8 mouse cellular contexts compared by ENCODE assay signal in genomic region chr7:27384731-27385130, GRCm38 (mm10). TPM values are rescaled to one million over a fixed set of nuclear protein-coding genes. Genes with fewer than 3 reads are reported as not detected.
A peak's percentile ranks its signal among the peaks of the same experiment; 100 is the strongest.
DNase-seq lines count a peak whose midpoint lies in the region; ATAC-seq lines count a peak whose summit lies in the region.

No protein-coding gene starts in this region.

- H3K9ac ChIP-seq in neural tube, embryonic 12.5 days, result no peak overlapping the region

- 0 out of 2 replicates have a peak, but pooled peaks have one; percentile 53 for ATAC-seq in neural tube, embryonic 12.5 days (ENCODE audit: low FRiP score, low read depth)

- no peak overlapping the region for H3K4me3 ChIP-seq in neural tube, embryonic 12.5 days

- H3K4me2 ChIP-seq in neural tube, embryonic 12.5 days (replicated peaks), result no peak overlapping the region

- no peaks in the 10 kb centered on the region for H3K36me3 ChIP-seq in neural tube, embryonic 12.5 days

- no peak overlapping the region for H3K27ac ChIP-seq in neural tube, embryonic 12.5 days

- no peaks in the 10 kb centered on the region for H3K4me1 ChIP-seq in neural tube, embryonic 12.5 days

- no peaks in the 10 kb centered on the region; the same call in 1 of the 2 replicates for H3K27me3 ChIP-seq in neural tube, embryonic 12.5 days (replicated peaks)

- no peaks in the 10 kb centered on the region for H3K9me3 ChIP-seq in neural tube, embryonic 12.5 days

- WGBS in neural tube, embryonic 12.5 days, result 29% methylated on average over 4 of the region's 4 CpGs

- peak; percentile 66 to 75 for DNase-seq in adrenal gland, adult 18-20 months (ENCODE audit: low spot score in 2 of 2)
- DNase-seq in adrenal gland, postnatal 4 days (ENCODE audit: low spot score in 2 of 2), result no peak
- no peak for DNase-seq in neural tube, embryonic 10.5 days (ENCODE audit: extremely low spot score, low spot score)
- DNase-seq in embryo, embryonic 11 days, result peak; percentile 81
- peak; percentile 87 for DNase-seq in kidney, postnatal 10 days
- DNase-seq in lung, postnatal 36 days, result peak; percentile 74
- DNase-seq in testis, postnatal 10 days (ENCODE audit: low spot score), result peak; percentile 89

RNA-seq across cellular contexts. Expression of gene Gm20479, which starts 27.5 kb away (rescaled TPM):
- 1 to 10 TPM in 1 of 2 experiments, not detected in 1; 1.7 TPM for total RNA-seq in adrenal gland, adult 18-20 months (2021)
- 1 to 10 TPM in 1 of 2 experiments, not detected in 1; 2.5 TPM for total RNA-seq in adrenal gland, postnatal 4 days (2021)
- polyA plus RNA-seq in neural tube, embryonic 12.5 days (2016; fragmentation: Nextera tagmentation; extraction: Ambion mirVana), result 0.40 TPM in 1 of 2 replicates, not detected in the other

RNA-seq across cellular contexts. Expression of gene Shkbp1, which starts 28.9 kb away (rescaled TPM):
- total RNA-seq in adrenal gland, adult 18-20 months (2021), result 10 to 100 TPM; 18.3 to 19.4 TPM
- total RNA-seq in adrenal gland, postnatal 4 days (2021), result 10 to 100 TPM; 22.9 to 31.7 TPM
- 68.6 and 68.9 TPM in 2 replicates for polyA plus RNA-seq in neural tube, embryonic 12.5 days (2016; fragmentation: Nextera tagmentation; extraction: Ambion mirVana)

RNA-seq across cellular contexts. Expression of gene Ltbp4, which starts 47.2 kb away (rescaled TPM):
- 10 to 100 TPM; 88.5 to 90.6 TPM for total RNA-seq in adrenal gland, adult 18-20 months (2021)
- 100 to 1,000 TPM in 1 of 2 experiments, 10 to 100 TPM in 1; 95.4 to 102 TPM for total RNA-seq in adrenal gland, postnatal 4 days (2021)
- polyA plus RNA-seq in neural tube, embryonic 12.5 days (2016; fragmentation: Nextera tagmentation; extraction: Ambion mirVana), result 6.1 and 9.9 TPM in 2 replicates

Comparison
In these comparisons a context has a peak if more than half of its experiments do, and no peak if none do; other contexts are left out.
1. DNase-seq: peak in adrenal gland, adult 18-20 months (2 of 2), embryo, embryonic 11 days (single experiment), kidney, postnatal 10 days (single experiment), lung, postnatal 36 days (single experiment) and testis, postnatal 10 days (single experiment); none in adrenal gland, postnatal 4 days (0 of 2) and neural tube, embryonic 10.5 days (single experiment).